Mouse (Mus musculus) heart, embryonic 15.5 days (tissue): Measurements from ENCODE around the gene Phf11a. TPM values are rescaled to one million over a fixed set of nuclear protein-coding genes. Genes with fewer than 3 reads are reported as not detected.

ENCODE experiments used
- ATAC-seq: fragments of 200-750 bp; cut with Nextera tagmentation; replicated peaks from 2 replicates; pipeline ENCODE4 v1.8.0; 2017; ENCODE audit warnings: low read depth, moderate TSS enrichment; ENCODE audit not compliant: insufficient number of reproducible peaks, insufficient read depth, low FRiP score
- H3K27ac ChIP-seq: fragments of 300-500 bp; sonication (generic); 2 replicates; pipeline ENCODE4 v1.5.1; 2015; ENCODE audit warnings: mild to moderate bottlenecking, inconsistent platforms
- H3K27me3 ChIP-seq: fragments of 300-500 bp; sonication (generic); 2 replicates; pipeline ENCODE4 v1.6.1; 2015; ENCODE audit warnings: inconsistent platforms
- H3K36me3 ChIP-seq: fragments of 300-500 bp; sonication (generic); 2 replicates; pipeline ENCODE4 v1.6.1; 2015; ENCODE audit warnings: mild to moderate bottlenecking, inconsistent platforms
- H3K4me1 ChIP-seq: fragments of 300-500 bp; sonication (generic); replicated peaks from 2 replicates; pipeline ENCODE4 v1.6.1; 2015; ENCODE audit warnings: inconsistent platforms
- H3K4me2 ChIP-seq: fragments of 300-500 bp; sonication (generic); 2 replicates; pipeline ENCODE4 v1.6.1; 2015; ENCODE audit warnings: inconsistent platforms, mild to moderate bottlenecking, moderate library complexity
- H3K4me3 ChIP-seq: fragments of 300-500 bp; sonication (generic); 2 replicates; pipeline ENCODE4 v1.5.1; 2015; ENCODE audit warnings: mild to moderate bottlenecking, inconsistent platforms
- H3K9ac ChIP-seq: fragments of 300-500 bp; sonication (generic); 2 replicates; pipeline ENCODE4 v1.6.1; 2015; ENCODE audit warnings: mild to moderate bottlenecking, inconsistent platforms
- H3K9me3 ChIP-seq: fragments of 300-500 bp; sonication (generic); replicated peaks from 2 replicates; pipeline ENCODE4 v1.6.1; 2016; ENCODE audit warnings: inconsistent platforms
- WGBS: fragments of 180-500 bp; shearing (Covaris S2); methylation state at CpG from one replicate; pipeline ENCODE4 v1.1.7; 2015; ENCODE audit warnings: mixed read lengths; 5-methylcytosine and 5-hydroxymethylcytosine counted together
- polyA plus RNA-seq: library from polyadenylated mRNA; unstranded; fragments of >200 nt; fragmentation: Nextera tagmentation; extraction: Ambion mirVana; gene quantifications from 2 replicates; pipeline ENCODE4 v1.2.1, GENCODE M21; 2015

The Phf11a gene
- polyA plus RNA-seq, 1 experiment from 2014 or later = 0.19 TPM

DNA sequence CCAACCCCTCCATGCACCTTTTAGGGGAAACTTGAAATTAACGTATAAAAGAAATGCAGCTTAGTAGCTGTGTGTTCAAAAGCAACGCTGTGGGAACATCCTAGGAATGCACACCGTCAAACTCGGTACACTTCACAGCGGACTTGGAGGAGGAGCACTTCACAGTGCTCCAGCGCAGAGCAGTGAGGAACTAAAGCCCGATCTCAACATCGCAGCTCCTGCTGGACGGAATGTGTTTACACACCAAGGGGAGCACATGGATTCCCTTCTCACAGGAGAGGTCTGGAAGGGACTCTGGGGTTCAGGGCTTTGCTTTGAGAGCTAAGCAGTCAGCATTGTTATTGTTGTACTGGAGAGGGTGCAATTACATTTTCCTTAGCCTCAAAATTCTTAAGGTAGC lies 63.7 kb downstream of the Phf11a start:
- Histone ChIP-seq H3K4me3 (no peak overlapping the region), H3K36me3 (peaks cover 45% of the 10 kb centered on the region), H3K4me1 (peaks cover 8% of the 10 kb centered on the region), H3K9me3 (no peaks in the 10 kb centered on the region), H3K27me3 (peaks cover 32% of the 10 kb centered on the region), H3K27ac (no peak overlapping the region), H3K4me2 (no peak overlapping the region), H3K9ac (no peak overlapping the region)
- 91% methylated on average over 9 of the region's 9 CpGs for WGBS
- no peak for ATAC-seq

DNA sequence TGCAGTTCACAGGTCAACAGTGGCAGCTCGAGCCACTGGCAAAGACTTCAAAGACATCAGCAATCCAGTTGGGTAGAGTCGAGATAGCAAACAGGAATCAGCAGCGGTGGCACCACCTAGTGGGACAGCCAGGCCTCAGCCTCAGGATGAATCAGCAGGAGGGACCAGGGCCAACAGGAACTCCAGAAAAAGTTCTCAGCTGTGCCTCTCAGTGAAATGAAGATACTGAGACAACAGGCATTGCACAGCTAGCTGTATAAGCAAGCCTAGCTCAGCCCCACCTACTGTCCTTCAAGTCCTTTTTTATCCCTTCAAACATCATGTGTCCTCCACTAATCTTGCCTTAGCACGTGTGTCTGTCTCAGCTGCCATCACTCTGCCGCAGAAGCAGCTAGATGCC lies 65.3 kb downstream of the Phf11a start:
- 0 out of 2 replicates have a peak, but pooled peaks have one; percentile 7 for ATAC-seq
- WGBS = 42% methylated on average over 5 of the region's 5 CpGs
- Histone ChIP-seq H3K36me3 (peaks cover 38% of the 10 kb centered on the region), H3K9me3 (no peaks in the 10 kb centered on the region), H3K27me3 (peaks cover 44% of the 10 kb centered on the region), H3K4me2 (no peak overlapping the region), H3K4me3 (no peak overlapping the region), H3K4me1 (peaks cover 8% of the 10 kb centered on the region), H3K27ac (no peak overlapping the region), H3K9ac (no peak overlapping the region)

DNA sequence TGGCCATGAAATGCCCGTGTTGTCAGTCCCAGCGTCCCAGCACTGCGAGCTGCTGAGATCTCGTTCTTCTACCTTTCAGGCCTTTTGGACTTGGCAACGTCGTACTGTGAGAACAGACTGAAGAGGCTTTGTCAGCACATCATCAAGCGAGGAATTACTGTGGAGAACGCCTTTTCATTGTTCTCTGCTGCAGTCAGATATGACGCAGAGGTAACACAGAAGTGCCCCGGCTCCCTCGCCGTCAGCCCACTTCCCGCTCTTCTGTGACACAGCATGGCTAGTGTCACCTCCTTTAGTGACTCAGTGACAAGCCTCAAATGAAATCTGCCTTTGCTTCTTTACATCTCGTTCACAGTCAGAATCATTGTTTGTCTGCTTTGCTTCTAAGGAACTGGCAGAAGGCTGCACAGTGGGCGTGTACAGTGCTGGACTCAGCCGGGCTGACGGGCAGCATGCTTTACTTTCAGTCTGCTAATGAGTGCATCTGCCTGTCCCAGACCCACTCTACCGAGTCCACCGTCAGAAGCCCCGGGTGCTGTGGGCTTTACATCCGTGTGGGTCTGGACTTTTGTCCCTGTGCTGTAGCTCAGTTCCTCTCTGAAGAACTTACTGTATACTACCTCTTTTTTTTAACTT lies 66.9 kb downstream of the Phf11a start:
- peaks cover 38% of the 10 kb centered on the region for H3K36me3 ChIP-seq
- H3K27me3 ChIP-seq = peaks cover 49% of the 10 kb centered on the region
- H3K4me2 ChIP-seq = peak overlapping the region; percentile 50
- H3K9ac ChIP-seq = no peak overlapping the region
- peak; percentile 77 for ATAC-seq
- 57% methylated on average over 21 of the region's 21 CpGs for WGBS
- no peaks in the 10 kb centered on the region for H3K9me3 ChIP-seq
- peaks cover 8% of the 10 kb centered on the region for H3K4me1 ChIP-seq
- no peak overlapping the region for H3K27ac ChIP-seq
- 0 out of 2 replicates have a peak overlapping the region, but pooled peaks have one; percentile 5 for H3K4me3 ChIP-seq

DNA sequence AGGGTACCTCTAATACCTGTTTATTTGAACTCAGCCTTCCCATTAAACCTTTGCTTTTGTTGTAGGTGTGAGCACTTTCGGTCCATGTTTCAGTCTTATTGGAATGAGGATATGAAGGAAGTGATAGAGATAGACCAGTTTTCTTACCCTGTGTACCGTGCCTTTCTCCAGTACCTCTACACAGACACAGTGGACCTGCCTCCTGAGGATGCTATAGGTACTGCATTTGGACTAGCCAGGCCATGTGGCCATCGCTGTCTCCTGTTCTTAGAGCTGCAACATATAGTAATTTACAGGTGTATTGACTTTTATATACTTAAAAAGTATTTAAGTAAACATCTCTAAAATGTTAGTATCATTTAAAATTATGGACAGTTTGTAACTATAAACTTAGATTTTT lies 67.5 kb downstream of the Phf11a start:
- no peak overlapping the region for H3K27ac ChIP-seq
- H3K9me3 ChIP-seq = no peaks in the 10 kb centered on the region
- 86% methylated on average over 3 of the region's 3 CpGs for WGBS
- no peak overlapping the region for H3K9ac ChIP-seq
- peaks cover 35% of the 10 kb centered on the region for H3K36me3 ChIP-seq
- no peak for ATAC-seq
- H3K27me3 ChIP-seq = peaks cover 49% of the 10 kb centered on the region
- H3K4me2 ChIP-seq = no peak overlapping the region
- H3K4me3 ChIP-seq = no peak overlapping the region
- peaks cover 8% of the 10 kb centered on the region for H3K4me1 ChIP-seq

Other genes with a start within 250 kb of the Phf11a start
- not detected in 2 replicates for gene 1700129C05Rik, start 154.6 kb downstream of the Phf11a start, polyA plus RNA-seq
- not detected in 2 replicates for gene Gm5142, start 118.8 kb downstream of the Phf11a start, polyA plus RNA-seq
- gene Rcbtb1, start 96.3 kb downstream of the Phf11a start, polyA plus RNA-seq = 13.6 and 23.2 TPM in 2 replicates
- gene Gm6904, start 37.3 kb downstream of the Phf11a start, polyA plus RNA-seq = not detected in 2 replicates
- gene Phf11b, start 43.8 kb upstream of the Phf11a start, polyA plus RNA-seq = 0.89 and 1.6 TPM in 2 replicates
- gene Phf11d, start 67.9 kb upstream of the Phf11a start, polyA plus RNA-seq = 2.4 and 3.5 TPM in 2 replicates
- gene Phf11c, start 97.9 kb upstream of the Phf11a start, polyA plus RNA-seq = 0.25 and 0.28 TPM in 2 replicates
- gene Setdb2, start 143.4 kb upstream of the Phf11a start, polyA plus RNA-seq = 4.5 and 7.7 TPM in 2 replicates
- 23.0 and 23.1 TPM in 2 replicates for gene Cab39l, start 143.4 kb upstream of the Phf11a start, polyA plus RNA-seq